In genomic region chr16:33148135-33148534, GRCm38 (mm10) we compare ENCODE assay signal across 11 mouse cellular contexts.
"Had no signal": no experiment of that assay in that cellular context is flagged by ENCODE, and none has a peak within 500 bp of the region (broad histone marks: within the 10 kb centered on the region; RNA-seq: fewer than 3 reads in every experiment).

No protein-coding gene starts in this region.

- H3K9me3 ChIP-seq: liver, embryonic 13.5 days had no signal

- H3K4me2 ChIP-seq: liver, embryonic 13.5 days; midbrain, embryonic 11.5 days had no signal

- H3K9ac ChIP-seq: liver, embryonic 13.5 days had no signal

- H3K4me3 ChIP-seq: left cerebral cortex, adult 2 months; liver, embryonic 13.5 days had no signal

- H3K27me3 ChIP-seq: liver, embryonic 13.5 days had no signal

- H3K36me3 ChIP-seq: liver, embryonic 13.5 days had no signal

- H3K27ac ChIP-seq: left cerebral cortex, adult 2 months; liver, embryonic 13.5 days had no signal

- ATAC-seq: intestine, postnatal 0 days had no signal

- DNase-seq: layer of hippocampus, postnatal 36 days; liver, embryonic 13.5 days; lung, adult 2 months; lung, postnatal 14 days; lung, postnatal 4 days; midbrain, embryonic 14.5 days; thymus, adult 18-20 months; thymus, postnatal 36 days had no signal
